Mouse (Mus musculus): ENCODE measurements around the gene Bpi. TPM values are rescaled to one million over a fixed set of nuclear protein-coding genes. Genes with fewer than 3 reads are reported as not detected.

Gene Bpi
- polyA plus RNA-seq, 2 experiments from 2014 or later, result not detected

- ATAC-seq, result no peak
Measured at GRCm38 (mm10) chr2:158295700-158296099, 37.8 kb downstream of the Bpi start.

- ATAC-seq, result no peak
Measured at GRCm38 (mm10) chr2:158299203-158299602, 41.3 kb downstream of the Bpi start.

GRCm38 (mm10) chr2:158299731-158300130 lies 41.8 kb downstream of the Bpi start:
- ATAC-seq, result no peak

GRCm38 (mm10) chr2:158302807-158303206 lies 44.9 kb downstream of the Bpi start:
- no peak for ATAC-seq

- ATAC-seq, result no peak
Measured at GRCm38 (mm10) chr2:158305948-158306695, 48.2 kb downstream of the Bpi start, which contains the start of gene Lbp. Lbp (plus strand) TSS chr2:158306493.

- ATAC-seq, result no peak
Measured at GRCm38 (mm10) chr2:158306696-158307049, 48.8 kb downstream of the Bpi start.

GRCm38 (mm10) chr2:158308276-158308675 lies 50.4 kb downstream of the Bpi start:
- ATAC-seq, result no peak

GRCm38 (mm10) chr2:158313089-158313488 lies 55.2 kb downstream of the Bpi start:
- peak; percentile 28 for ATAC-seq

GRCm38 (mm10) chr2:158316371-158316770 lies 58.5 kb downstream of the Bpi start:
- no peak for ATAC-seq

- no peak for ATAC-seq
Measured at GRCm38 (mm10) chr2:158317026-158317425, 59.1 kb downstream of the Bpi start.

GRCm38 (mm10) chr2:158321596-158321995 lies 63.7 kb downstream of the Bpi start:
- ATAC-seq, result no peak

- ATAC-seq, result peak; percentile 87
Measured at GRCm38 (mm10) chr2:158322845-158323244, 65.0 kb downstream of the Bpi start.

GRCm38 (mm10) chr2:158324531-158325190 lies 66.8 kb downstream of the Bpi start:
- ATAC-seq, result no peak

- ATAC-seq, result no peak
Measured at GRCm38 (mm10) chr2:158325609-158326008, 67.7 kb downstream of the Bpi start.

Other genes with a start within 250 kb of the Bpi start
- gene Tti1, start 229.7 kb upstream of the Bpi start, polyA plus RNA-seq (2017; shearing (Covaris generic)), result 10 to 100 TPM; 22.3 to 26.4 TPM
- 10 to 100 TPM; 17.8 to 24.9 TPM for gene Rprd1b, start 229.6 kb upstream of the Bpi start, polyA plus RNA-seq (2017; shearing (Covaris generic))
- gene Tgm2, start 111.7 kb upstream of the Bpi start, polyA plus RNA-seq (2017; shearing (Covaris generic)), result 1 to 10 TPM; 2.1 to 5.4 TPM
- not detected for gene D630003M21Rik, start 28.9 kb upstream of the Bpi start, polyA plus RNA-seq (2017; shearing (Covaris generic))
- gene Lbp, start 48.4 kb downstream of the Bpi start, polyA plus RNA-seq (2017; shearing (Covaris generic)), result under 1 TPM; 0.37 to 0.41 TPM
- gene Snhg11, start 117.5 kb downstream of the Bpi start, polyA plus RNA-seq (2017; shearing (Covaris generic)), result under 1 TPM in 1 of 2 experiments, not detected in 1; 0.11 TPM
- gene Ralgapb, start 151.8 kb downstream of the Bpi start, polyA plus RNA-seq (2017; shearing (Covaris generic)), result 10 to 100 TPM; 11.3 to 13.2 TPM
- not detected for gene Adig, start 244.5 kb downstream of the Bpi start, polyA plus RNA-seq (2017; shearing (Covaris generic))